Mouse (Mus musculus) liver, adult 2 months (tissue): ENCODE measurements around the gene Prss27.

Experiments used
- CTCF ChIP-seq: fragments of 200-500 bp; IDR thresholded peaks from 2 replicates; pipeline ENCODE4 v1.5.1; 2011; ENCODE audit warnings: low read depth, low read length, control low read depth
- POLR2A ChIP-seq: fragments of 200-500 bp; IDR thresholded peaks from 2 replicates; pipeline ENCODE4 v1.6.1; 2011; ENCODE audit warnings: low read length, control low read depth; ENCODE audit not compliant: insufficient read depth; ENCODE audit errors: extremely low read depth

GRCm38 (mm10) chr17:24005049-24005448 lies 32.9 kb upstream of the Prss27 start:
- TF ChIP-seq CTCF: no peak
- TF ChIP-seq POLR2A: no peak
